Mouse (Mus musculus) right cerebral cortex, adult 18-20 months (tissue): ENCODE results near the gene Tbk1.

Source experiments
- DNase-seq: peaks from one replicate; pipeline ENCODE4 v3.0.0; 2022; ENCODE audit warnings: mixed read lengths

The Tbk1 gene

DNA sequence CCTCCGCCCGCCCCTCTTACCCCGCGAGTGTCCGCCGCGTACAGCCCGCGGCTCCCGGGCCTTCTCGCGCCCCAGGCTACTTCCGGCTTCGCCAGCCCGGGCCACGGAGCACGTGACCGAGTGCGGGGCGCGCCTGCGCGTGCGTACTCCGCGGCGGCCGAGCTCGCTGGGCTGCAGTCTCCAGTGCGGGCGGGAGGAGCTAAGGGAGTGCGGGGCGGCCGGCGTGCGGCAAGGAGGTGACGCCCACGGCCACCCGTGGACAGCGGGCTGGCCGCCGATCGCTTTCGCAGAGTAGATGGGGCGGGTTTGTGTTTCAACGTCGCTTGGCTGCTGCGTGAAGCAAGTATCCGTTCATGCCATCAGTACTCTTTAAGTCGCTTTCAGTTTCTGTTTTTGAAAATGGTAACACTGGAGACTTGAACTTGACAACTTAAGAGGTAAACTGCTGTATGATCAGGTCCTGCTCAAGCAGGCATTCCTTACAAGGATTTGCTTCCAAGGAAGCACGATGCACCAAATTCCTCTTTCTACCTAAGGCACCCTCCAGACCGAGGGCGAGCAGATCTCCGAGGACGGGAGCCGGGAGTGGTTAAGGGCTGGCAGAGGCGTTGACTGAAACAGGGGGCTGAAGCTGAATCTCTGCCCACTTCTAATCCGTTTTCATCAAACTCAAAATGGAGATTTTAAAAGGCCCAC lies at the start of gene Tbk1:
TSS of gene Tbk1 (minus strand) at position 113 of the 696 bp plus-strand sequence.
- peak; percentile 95 for DNase-seq

DNA sequence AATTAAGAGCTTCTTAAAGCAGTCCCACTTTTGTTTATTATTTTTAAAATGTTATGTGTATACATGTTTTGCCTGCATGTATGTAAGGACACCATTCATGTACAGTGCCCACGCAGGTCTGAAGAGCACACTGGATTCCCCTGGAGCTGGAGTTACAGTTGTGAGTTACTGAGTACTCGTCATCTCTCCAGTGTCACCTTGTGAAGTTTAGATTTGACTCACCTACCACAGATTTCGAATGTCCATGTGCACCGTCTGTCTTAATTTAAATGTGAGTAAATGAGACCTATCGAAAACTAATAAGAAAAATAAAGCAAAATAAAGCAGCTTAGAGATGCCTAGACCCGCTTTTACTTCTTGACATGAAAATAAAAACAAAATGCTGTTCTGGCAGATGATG lies 49.7 kb upstream of the Tbk1 start:
- no peak for DNase-seq

DNA sequence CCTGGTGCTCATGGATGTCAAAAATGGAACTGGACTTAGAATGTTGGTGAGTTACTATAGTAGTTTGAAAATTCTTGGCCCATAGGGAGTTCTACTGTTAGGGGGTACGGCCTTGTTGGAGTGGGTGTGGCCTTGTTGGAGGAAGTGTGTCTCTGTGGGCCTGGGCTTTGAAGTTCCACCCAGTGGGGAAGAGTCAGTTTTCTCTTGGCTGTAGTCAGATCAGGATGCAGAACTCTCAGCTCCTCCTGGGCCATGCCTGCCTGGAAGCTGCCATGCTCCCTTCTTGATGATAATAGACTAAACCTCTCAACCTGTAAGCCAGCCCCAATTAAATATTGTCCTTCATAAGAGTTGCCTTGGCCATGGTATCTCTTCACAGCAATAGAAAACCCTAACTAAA lies 47.6 kb upstream of the Tbk1 start:
- no peak for DNase-seq

DNA sequence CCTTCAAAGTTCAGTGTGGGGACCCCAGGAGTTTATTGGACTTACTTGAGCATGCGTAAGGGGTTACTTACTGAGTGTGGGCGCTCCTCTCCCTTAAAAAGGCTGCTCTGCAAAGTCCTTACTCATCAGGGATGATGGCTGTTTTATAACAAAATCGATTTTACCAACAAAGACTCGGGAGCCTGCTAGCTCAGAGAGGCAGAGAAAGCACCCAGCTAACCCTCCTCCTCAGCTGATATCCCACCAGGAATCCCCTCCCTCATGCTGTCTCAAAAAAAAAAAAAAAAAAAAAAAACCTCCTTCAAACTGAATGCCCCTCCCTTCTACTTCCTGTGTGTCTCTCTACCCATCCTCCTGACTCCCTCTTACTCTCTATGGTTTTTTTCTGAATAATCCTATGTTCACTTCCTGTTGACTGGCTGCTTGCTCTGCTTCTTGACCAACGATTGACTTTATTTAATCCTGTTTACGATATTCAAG lies 42.0 kb upstream of the Tbk1 start:
- DNase-seq = no peak

DNA sequence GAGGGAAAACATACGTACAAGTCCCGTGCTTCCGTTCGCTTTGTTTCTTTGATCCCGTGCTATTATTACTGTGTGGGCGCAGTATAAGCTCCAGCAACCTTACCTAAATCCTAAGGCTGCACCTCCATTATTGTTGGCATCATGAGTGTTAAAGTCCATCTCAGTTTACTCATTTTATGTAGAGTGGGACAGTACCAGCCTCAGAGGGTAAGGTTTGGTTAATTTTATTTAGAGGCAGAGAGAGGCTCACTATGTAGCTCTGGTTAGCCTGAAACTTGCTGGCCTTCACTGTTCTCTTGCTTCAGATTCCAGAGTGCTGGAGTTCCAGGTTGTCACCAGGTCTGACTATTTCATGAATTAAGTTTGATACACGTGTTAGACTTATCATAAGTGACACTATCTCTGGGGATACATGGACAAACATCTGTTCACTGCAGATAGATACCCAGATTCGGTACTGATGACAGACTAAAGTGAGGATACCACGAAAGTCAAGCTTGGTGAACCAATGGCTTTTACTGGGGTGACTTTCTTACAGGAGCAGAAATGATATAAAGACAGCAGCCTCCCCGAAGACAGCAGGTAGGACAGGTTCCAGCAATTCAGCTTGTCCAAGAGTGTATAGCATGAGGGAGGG lies 40.7 kb upstream of the Tbk1 start:
- DNase-seq = no peak

DNA sequence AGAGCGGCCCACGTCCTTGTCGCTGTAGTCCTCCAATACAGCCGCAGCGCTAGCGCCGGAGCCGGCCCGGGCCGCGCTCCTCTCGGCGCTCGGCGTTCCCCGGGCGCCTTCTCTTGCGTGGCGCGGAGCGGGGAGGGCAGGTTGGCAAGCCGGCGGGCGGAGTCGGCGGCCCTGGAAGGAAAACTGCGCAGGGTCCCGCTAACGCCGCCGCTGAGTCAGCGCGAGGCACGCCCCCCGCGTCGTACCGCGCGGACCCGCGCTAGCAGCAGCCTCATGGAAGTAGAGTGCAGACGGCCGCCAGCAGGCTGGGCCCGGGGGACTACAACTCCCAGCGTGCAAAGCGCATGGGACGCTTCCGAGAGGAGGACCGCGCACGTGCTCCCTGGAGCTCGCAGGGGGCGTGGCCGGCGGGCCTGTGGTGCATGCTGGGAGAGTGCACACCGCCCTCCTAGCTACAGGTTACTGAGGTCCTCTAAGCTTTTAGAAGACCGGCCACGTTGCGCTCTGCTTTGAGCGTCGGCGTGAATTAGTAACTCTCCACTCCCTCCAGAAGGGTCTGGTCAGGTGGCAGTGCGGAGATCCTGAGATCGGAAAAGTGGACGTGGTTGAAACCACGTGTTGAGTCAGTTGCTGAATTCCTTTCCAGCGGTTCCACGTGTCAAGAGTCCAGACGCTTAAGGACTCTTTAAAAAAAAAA lies 39.7 kb upstream of the Tbk1 start, which contains the start of gene Xpot:
TSS of gene Xpot (minus strand) at position 147 of the 697 bp plus-strand sequence.
- DNase-seq = peak; percentile 99

DNA sequence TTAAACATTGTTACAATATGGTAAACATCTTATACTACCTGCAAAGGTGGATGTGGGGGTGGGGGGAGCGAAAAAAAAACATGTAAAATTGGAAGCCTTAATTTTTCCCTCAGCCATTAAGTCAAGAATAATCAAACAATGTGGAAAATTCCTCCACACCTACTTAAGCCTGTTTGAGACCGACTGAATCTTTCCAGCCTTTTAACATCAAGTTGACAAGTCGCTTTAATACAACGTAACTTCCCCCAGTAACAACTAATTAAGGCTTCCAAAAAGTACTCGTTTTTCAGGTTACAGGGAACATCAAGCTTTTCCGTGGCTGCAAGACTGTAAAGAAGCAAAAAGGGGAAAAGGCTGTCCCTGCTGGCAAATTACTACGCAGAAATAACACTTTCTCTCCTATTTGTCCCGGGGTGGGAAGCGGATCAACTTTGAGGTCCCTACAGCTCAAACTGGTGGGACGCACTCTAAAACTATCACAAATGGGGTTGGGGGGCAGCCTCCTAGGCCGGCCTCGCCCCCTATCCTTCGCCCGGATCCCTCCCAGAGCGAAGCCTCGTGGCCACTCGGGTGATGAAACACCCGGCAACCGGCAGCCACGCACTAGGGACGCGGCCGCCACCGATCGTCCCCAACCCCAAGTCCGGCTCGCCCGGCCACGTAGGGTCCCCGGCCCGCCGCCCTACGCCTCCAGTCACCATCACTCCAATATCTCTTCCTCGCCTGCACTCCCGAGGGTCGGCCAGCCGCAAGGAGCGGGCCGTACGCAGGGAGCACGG lies 39.0 kb upstream of the Tbk1 start:
- DNase-seq = no peak

DNA sequence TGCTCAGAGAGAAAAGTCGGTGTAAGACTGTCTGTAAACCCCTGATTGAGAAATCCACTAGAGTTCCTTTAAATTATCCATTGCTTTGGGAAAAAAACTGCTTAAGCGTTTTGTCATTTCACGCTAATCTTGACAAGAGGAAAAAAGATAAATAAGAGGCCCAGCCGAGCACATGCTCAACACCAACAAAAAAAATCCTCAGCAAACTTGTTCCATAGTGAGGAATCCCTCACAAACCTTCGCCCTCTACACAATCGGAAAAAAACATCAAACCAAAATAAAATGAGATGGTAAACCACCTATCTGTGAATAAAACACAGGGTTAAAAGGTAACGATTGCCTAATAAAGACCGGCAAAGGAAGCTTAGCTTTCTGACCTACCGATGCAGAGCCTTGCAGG lies 38.4 kb upstream of the Tbk1 start:
- no peak for DNase-seq

DNA sequence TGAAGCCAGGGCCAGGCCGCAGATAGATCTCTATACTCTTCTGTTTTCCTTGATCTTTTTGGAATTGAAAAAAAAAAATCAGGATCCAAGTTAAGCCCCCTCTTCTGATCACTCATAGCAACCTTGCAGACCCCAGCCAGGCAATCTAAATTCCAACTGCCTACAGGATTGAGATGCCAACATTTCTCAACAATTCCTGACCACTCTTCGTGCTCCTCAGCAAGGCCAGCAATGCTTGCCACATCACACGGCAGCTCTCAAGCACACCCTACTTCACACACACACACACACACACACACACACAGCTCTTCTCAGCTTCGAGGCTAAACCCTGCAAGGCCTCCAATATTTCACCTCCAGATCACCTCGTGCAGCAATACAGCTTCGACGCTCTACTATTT lies 37.1 kb upstream of the Tbk1 start:
- DNase-seq = no peak

DNA sequence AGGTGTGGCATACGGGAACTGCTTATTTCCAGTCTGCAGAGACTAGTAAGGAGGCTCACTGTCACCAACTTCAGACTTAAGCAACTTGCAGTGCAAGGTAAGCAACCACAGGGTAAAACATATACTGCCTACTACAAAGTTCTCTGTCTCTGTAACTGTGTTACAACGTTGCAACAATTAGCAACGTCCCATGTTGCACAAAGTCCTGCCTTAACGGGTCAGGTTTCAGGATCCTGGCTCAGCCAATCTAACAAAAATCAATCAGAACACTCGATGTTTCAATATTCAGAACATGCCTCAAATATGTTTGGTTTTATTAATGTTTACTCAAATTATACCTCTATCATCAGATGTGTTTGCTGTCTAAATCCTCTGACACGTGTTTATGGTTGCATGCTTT lies 35.8 kb upstream of the Tbk1 start:
- no peak for DNase-seq

DNA sequence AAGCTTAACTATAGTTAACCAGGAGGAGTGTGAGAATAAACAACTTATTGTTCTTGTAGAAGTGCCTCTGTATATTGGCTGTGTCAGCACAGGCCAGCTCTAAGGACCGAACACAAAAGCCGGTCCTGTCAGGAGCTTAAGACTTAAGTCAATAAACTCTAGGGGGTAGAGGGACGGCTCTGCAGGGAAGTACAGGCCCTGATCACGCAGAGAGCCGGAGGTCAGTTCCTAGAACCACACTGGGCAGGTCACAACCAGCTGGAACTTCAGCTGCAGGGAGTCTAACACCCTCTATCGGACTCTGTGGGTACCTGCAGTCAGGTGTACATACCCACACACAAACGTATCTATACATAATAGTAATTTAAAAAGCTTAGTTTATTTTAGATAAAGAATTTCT lies 29.3 kb upstream of the Tbk1 start:
- DNase-seq = no peak

DNA sequence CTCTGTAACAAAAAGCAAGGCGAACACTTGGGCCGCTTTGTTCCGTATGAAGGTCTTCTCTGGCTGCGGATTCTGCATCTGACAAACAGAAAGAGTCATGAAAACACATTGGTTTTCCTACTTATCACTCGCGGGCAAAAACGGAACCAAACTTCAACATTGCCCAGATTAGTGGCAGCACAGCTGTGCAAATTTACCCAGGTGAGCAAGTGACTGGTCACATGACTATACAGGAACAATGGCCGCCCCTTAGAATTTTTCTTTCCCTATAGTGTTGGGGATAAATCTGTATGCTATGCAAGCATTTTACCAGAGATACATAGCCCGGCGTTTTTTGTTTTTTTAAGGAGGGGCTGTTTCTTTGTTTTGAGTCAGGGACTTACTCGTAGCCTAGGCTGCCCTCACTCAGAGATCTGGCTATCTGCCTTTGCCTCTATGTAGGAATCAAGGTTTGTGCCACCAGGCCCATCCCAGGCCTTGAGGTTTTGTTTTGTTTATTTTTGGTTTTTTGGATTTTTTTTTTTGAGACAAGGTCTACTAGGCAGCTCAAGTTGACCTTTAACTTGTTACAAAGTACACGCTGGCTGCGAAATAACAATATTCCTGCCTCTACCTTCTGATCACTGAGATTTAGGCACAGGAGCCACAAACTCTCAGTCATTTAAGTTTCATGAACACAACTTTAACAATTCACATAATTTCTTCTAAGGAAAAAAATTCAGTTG lies 28.7 kb upstream of the Tbk1 start:
- DNase-seq = no peak

DNA sequence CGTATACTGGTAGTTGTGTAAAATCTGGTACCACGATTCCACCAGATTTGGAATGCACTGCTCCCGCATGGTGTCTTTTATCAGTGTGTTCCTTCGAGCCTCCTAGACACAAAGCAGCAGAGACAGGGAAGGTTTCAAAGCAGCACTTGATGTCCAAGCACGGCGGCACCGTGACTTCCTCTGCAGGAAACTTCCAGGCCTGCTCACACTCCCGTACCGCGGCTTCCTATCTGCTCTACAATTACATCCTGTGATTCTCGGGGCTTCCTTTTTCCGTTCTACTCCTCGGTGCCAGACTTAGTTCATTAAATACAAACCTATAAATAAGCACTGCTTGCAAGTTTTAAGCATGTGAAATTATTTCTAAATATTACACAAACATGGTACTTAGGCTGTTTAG lies 27.0 kb upstream of the Tbk1 start:
- DNase-seq = no peak

DNA sequence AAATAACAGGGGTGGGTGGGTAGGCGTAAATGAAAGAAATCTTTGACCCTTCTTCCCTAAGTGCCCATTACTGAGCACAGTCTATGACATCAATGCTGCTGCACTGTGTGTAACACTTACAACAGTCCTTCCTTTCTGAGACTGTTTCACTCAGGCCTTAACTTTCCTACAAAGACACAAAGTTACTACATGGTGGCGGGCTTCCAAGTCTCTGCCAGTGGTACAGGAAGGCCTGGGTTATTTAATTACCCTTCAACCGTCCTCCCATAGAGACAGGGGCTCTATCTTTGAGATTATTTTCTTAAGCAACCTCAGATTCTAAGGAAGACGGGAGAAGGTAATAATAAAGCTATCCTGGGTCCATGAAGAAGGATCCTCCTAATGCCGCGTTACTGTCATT lies 25.9 kb upstream of the Tbk1 start:
- DNase-seq = no peak

DNA sequence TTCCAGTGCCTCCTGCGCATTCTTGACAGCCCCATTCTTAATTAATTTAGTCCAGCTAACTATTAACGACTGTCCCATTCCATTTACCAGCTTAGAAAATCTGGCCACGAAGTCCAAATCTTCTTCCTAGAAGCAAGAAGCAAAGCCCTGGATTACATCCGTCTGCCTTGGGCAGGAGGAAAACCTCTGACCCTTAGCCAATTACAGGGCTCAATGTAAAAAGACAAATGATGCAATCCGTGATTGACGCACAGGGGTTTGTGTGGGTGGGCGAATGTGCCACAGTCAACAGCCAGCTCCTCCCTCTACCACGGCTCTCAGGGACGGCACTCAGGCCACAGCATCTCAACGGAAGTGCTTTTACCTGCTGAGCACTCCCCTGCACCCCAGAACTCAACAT lies 25.0 kb upstream of the Tbk1 start:
- DNase-seq = no peak

DNA sequence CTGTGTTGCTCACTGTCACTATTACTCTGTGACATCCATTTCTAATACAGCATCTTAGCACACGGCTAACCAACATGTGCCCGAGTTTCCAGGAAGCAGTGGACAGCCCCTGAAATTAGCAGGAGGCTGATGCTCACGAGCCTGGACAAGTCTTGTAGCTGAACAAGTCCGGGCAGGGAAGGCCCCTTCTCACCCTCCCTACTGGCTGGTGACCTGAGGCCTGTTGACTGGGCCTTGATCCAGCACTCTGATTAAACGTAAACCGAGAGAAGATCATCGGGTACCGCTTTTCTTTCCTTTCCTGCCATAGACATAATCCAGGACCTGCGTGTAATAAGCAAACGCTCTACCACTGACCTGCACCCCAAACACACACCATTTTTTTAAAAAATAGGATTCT lies 21.6 kb upstream of the Tbk1 start:
- DNase-seq = no peak

DNA sequence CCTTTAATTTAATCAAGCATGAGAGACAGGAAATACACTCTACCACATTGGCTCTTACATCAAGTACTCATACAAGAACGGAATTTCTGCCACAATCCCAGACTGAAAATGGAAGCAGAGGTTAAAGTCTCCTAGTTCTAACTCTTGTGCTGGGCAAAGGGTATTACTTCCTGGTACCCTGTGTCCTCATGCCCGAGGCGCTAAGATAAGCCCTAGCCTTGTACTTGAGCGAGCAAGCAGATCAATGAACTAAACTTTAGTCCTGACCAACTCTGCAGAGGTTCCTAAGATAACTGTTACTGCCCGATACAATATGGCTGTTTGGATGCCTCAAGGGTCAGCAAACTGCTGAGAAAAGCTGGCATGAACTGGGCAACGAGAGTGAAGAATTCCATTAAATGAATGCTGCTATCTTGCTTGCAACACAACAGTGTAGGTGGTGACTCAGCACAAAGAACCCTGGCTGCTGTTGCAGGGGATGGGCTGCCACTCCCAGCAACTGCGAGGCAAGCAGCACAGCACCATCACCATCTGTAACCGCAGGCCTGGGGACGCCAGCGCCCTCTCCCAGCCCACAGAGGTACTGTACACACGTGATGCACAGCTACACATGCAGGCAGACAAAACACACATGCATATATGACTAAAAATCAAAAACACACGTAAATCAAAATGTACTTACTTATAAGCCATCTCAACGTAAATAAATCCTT lies 18.2 kb upstream of the Tbk1 start:
- no peak for DNase-seq

DNA sequence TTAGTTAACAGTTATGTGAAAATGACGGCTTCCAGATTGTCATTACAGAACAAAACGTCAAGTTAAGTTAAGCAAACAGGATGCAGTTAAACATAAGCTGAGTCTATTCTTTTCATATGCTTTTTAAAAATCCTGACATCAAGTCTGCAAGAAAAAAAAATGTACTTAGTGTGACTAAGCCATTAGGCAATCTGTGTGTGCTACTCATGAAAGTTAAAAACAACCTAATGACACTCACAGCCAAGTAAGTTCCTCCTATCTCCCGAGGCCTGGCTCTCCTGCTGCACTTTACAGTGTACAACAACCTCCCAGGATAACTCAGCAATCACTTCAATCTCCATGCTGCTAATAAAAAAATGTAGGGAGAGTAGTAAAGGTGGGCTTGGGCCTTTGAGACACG lies 17.0 kb upstream of the Tbk1 start:
- no peak for DNase-seq

DNA sequence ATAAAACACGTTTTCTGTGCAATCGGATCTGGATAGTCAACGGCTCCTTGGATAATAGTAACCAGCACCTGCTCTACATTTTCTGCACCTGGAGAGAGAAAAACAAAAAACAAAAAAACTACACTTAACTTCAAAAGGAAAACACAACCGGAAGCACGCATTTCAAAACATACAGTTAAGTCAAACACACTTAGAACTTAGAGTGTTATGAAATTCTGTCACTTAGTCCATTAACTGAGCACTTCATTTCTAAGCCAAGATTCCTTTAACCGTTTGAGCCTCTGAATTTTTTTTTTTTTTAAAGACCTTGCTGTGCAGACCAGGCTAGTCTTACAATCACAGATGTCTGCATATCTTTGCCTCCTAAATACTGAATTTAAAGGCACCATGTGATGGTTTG lies 14.7 kb upstream of the Tbk1 start:
- no peak for DNase-seq

DNA sequence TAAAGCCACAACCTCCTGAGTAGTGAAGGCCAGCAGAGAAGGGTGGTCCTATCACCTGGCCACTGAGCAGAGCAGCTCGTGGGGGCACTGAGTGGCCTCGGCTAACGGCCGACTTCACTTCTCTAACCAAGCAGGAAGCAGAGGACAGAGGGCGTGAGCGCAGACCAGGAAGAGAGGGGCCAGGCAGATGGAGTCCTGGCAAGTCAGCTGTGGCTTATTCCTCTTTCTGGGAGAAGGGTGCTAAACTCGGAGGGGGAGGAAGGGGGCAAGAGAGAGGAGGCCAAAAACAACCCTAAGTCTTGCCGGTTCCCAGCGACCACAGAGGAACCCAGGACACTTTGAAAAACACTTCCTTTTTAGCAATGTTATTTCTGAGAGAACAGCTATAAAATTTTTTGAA lies 10.0 kb upstream of the Tbk1 start:
- no peak for DNase-seq

DNA sequence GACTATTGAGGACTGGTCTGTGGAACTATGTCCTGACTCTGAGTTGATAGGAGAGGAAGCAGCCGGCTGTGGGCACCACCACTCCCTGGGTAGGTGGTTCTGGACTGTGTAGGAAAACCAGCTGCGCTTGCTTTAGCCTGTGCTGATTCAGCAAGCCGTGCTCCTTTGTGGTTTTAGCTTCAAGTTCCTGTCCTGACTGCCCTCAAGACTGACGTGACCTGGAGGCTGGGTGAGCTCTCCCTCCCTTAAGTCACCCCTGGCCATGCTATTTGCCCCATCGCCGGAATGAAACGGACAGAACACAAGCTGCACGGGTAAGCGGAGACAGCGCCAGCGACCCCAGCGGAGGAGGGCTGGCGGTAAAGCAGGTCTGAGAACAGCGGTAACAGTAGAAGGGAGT lies 4.5 kb upstream of the Tbk1 start:
- DNase-seq = no peak

DNA sequence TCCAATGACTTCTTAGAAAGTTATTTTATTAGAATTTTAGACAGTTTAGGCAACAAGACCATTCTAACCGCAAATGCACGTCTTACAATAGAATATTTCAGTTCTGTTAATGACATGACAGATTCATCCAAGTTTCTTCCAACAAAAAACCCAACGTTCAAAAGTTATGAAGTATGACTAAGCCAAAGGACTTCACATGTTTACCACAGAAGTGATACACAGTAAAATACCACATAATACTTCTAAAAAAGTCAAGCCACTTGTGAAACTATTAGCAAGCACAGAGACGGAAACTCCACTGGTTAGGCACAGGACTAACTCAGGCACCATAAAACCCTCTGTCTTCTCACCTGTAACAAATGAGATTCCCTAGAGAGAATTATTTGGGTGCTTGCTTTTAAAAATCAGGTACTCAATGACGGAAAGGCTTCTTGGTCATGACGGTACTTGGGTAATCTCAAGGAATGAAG lies 819 bp upstream of the Tbk1 start:
- no peak for DNase-seq
